Mouse (Mus musculus) embryonic facial prominence, embryonic 12.5 days (tissue): ENCODE results near the gene Wnt5a. TPM values are rescaled to one million over a fixed set of nuclear protein-coding genes. Genes with fewer than 3 reads are reported as not detected.
A peak's percentile ranks its signal among the peaks of the same experiment; 100 is the strongest.

Experiments used
- ATAC-seq: fragments of 200-750 bp; cut with Nextera tagmentation; 2 replicates; pipeline ENCODE4 v1.8.0; 2017; ENCODE audit not compliant: insufficient number of reproducible peaks, insufficient read depth, low FRiP score, low TSS enrichment
- H3K27ac ChIP-seq: fragments of 300-500 bp; sonication (generic); 2 replicates; pipeline ENCODE4 v1.5.1; 2016; ENCODE audit warnings: mild to moderate bottlenecking
- H3K27me3 ChIP-seq: fragments of 300-500 bp; sonication (generic); 2 replicates; pipeline ENCODE4 v1.6.1; 2016; ENCODE audit warnings: mild to moderate bottlenecking, moderate library complexity
- H3K36me3 ChIP-seq: fragments of 300-500 bp; sonication (generic); 2 replicates; pipeline ENCODE4 v1.6.1; 2016; ENCODE audit warnings: mild to moderate bottlenecking
- H3K4me1 ChIP-seq: fragments of 300-500 bp; sonication (generic); 2 replicates; pipeline ENCODE4 v1.6.1; 2016
- H3K4me2 ChIP-seq: fragments of 300-500 bp; sonication (generic); replicated peaks from 2 replicates; pipeline ENCODE4 v1.6.1; 2016; ENCODE audit warnings: mild to moderate bottlenecking, moderate library complexity
- H3K4me3 ChIP-seq: fragments of 300-500 bp; sonication (generic); 2 replicates; pipeline ENCODE4 v1.5.1; 2016; ENCODE audit warnings: mild to moderate bottlenecking
- H3K9ac ChIP-seq: fragments of 300-500 bp; sonication (generic); 2 replicates; pipeline ENCODE4 v1.6.1; 2016; ENCODE audit warnings: mild to moderate bottlenecking, moderate library complexity
- H3K9me3 ChIP-seq: fragments of 300-500 bp; sonication (generic); 2 replicates; pipeline ENCODE4 v1.6.1; 2016; ENCODE audit warnings: mild to moderate bottlenecking, moderate library complexity
- WGBS: fragments of 180-500 bp; shearing (Covaris S2); methylation state at CpG from one replicate; pipeline ENCODE4 v1.1.7; 2016; 5-methylcytosine and 5-hydroxymethylcytosine counted together
- polyA plus RNA-seq: library from polyadenylated mRNA; unstranded; fragments of >200 nt; fragmentation: Nextera tagmentation; extraction: Ambion mirVana; gene quantifications from 2 replicates; pipeline ENCODE4 v1.2.1, GENCODE M21; 2016

Gene Wnt5a
- polyA plus RNA-seq, 1 experiment from 2014 or later = 117 TPM

GRCm38 (mm10) chr14:28510341-28511028, 5.9 kb downstream of the Wnt5a start:
- peak; percentile 11; the same call in 1 of the 2 replicates for ATAC-seq
- H3K4me1 ChIP-seq = peaks cover 25% of the 10 kb centered on the region
- peak overlapping the region; percentile 88 for H3K4me2 ChIP-seq
- H3K27me3 ChIP-seq = peaks cover 2% of the 10 kb centered on the region; the same call in 1 of the 2 replicates
- peak overlapping the region; percentile 94 for H3K9ac ChIP-seq
- no peaks in the 10 kb centered on the region for H3K9me3 ChIP-seq
- H3K4me3 ChIP-seq = peak overlapping the region; percentile 77
- peak overlapping the region; percentile 99 for H3K27ac ChIP-seq
- WGBS = 1% methylated on average over 29 of the region's 29 CpGs
- peaks cover 14% of the 10 kb centered on the region; the same call in 1 of the 2 replicates for H3K36me3 ChIP-seq

GRCm38 (mm10) chr14:28511029-28511651, 6.6 kb downstream of the Wnt5a start:
- Histone ChIP-seq H3K9ac (peak overlapping the region; percentile 94), H3K27me3 (peaks cover 2% of the 10 kb centered on the region; the same call in 1 of the 2 replicates), H3K27ac (peak overlapping the region; percentile 99), H3K4me1 (peaks cover 31% of the 10 kb centered on the region), H3K4me2 (peak overlapping the region; percentile 88), H3K4me3 (peak overlapping the region; percentile 77), H3K36me3 (peaks cover 18% of the 10 kb centered on the region; the same call in 1 of the 2 replicates), H3K9me3 (no peaks in the 10 kb centered on the region)
- ATAC-seq = no peak
- under 1% methylated on average over 41 of the region's 41 CpGs for WGBS

- no peak for ATAC-seq
- peak overlapping the region; percentile 77 for H3K4me3 ChIP-seq
- H3K27ac ChIP-seq = peak overlapping the region; percentile 43; the same call in 1 of the 2 replicates
- H3K4me1 ChIP-seq = peaks cover 32% of the 10 kb centered on the region
- peaks cover 29% of the 10 kb centered on the region for H3K36me3 ChIP-seq
- H3K9ac ChIP-seq = peak overlapping the region; percentile 94; the same call in 1 of the 2 replicates
- 69% methylated on average over 5 of the region's 5 CpGs for WGBS
- H3K9me3 ChIP-seq = no peaks in the 10 kb centered on the region
- peak overlapping the region; percentile 88 for H3K4me2 ChIP-seq
- H3K27me3 ChIP-seq = peaks cover 2% of the 10 kb centered on the region; the same call in 1 of the 2 replicates
Measured at GRCm38 (mm10) chr14:28512805-28513590, 8.4 kb downstream of the Wnt5a start.

GRCm38 (mm10) chr14:28514171-28514570, 9.6 kb downstream of the Wnt5a start:
- Histone ChIP-seq H3K9me3 (no peaks in the 10 kb centered on the region), H3K27ac (0 out of 2 replicates have a peak overlapping the region, but pooled peaks have one; percentile 36), H3K36me3 (peaks cover 37% of the 10 kb centered on the region), H3K4me2 (peak overlapping the region; percentile 88), H3K4me3 (peak overlapping the region; percentile 33), H3K9ac (peak overlapping the region; percentile 41), H3K4me1 (peaks cover 24% of the 10 kb centered on the region; the same call in 1 of the 2 replicates), H3K27me3 (no peaks in the 10 kb centered on the region)
- WGBS = 38% methylated on average over 2 of the region's 2 CpGs
- ATAC-seq = no peak

GRCm38 (mm10) chr14:28515331-28515730, 10.8 kb downstream of the Wnt5a start:
- H3K27ac ChIP-seq = 0 out of 2 replicates have a peak overlapping the region, but pooled peaks have one; percentile 7
- H3K27me3 ChIP-seq = no peaks in the 10 kb centered on the region
- peaks cover 21% of the 10 kb centered on the region; the same call in 1 of the 2 replicates for H3K4me1 ChIP-seq
- peak overlapping the region; percentile 88 for H3K4me2 ChIP-seq
- peaks cover 47% of the 10 kb centered on the region for H3K36me3 ChIP-seq
- no peaks in the 10 kb centered on the region for H3K9me3 ChIP-seq
- peak overlapping the region; percentile 17 for H3K9ac ChIP-seq
- 31% methylated on average over 6 of the region's 6 CpGs for WGBS
- no peak for ATAC-seq
- peak overlapping the region; percentile 33; the same call in 1 of the 2 replicates for H3K4me3 ChIP-seq

GRCm38 (mm10) chr14:28517631-28518560, 13.3 kb downstream of the Wnt5a start:
- ATAC-seq = no peak
- WGBS = 62% methylated on average over 39 of the region's 39 CpGs
- Histone ChIP-seq H3K4me2 (peak overlapping the region; percentile 88), H3K9me3 (no peaks in the 10 kb centered on the region), H3K27ac (peak overlapping the region; percentile 48; the same call in 1 of the 2 replicates), H3K9ac (peak overlapping the region; percentile 1; the same call in 1 of the 2 replicates), H3K4me3 (no peak overlapping the region), H3K36me3 (peaks cover 66% of the 10 kb centered on the region), H3K4me1 (peaks cover 9% of the 10 kb centered on the region; the same call in 1 of the 2 replicates), H3K27me3 (no peaks in the 10 kb centered on the region)

GRCm38 (mm10) chr14:28521106-28521505, 16.6 kb downstream of the Wnt5a start:
- Histone ChIP-seq H3K9me3 (no peaks in the 10 kb centered on the region), H3K4me3 (no peak overlapping the region), H3K4me1 (peaks cover 5% of the 10 kb centered on the region; the same call in 1 of the 2 replicates), H3K36me3 (peaks cover 60% of the 10 kb centered on the region), H3K27me3 (no peaks in the 10 kb centered on the region), H3K4me2 (no peak overlapping the region), H3K9ac (no peak overlapping the region), H3K27ac (no peak overlapping the region)
- 92% methylated on average over 1 of the region's 1 CpGs for WGBS
- ATAC-seq = no peak

GRCm38 (mm10) chr14:28522611-28523010, 18.1 kb downstream of the Wnt5a start:
- H3K9ac ChIP-seq = no peak overlapping the region
- no peaks in the 10 kb centered on the region for H3K27me3 ChIP-seq
- ATAC-seq = no peak
- no peak overlapping the region for H3K4me2 ChIP-seq
- H3K27ac ChIP-seq = no peak overlapping the region
- H3K36me3 ChIP-seq = peaks cover 52% of the 10 kb centered on the region
- H3K4me1 ChIP-seq = 0 out of 2 replicates have a peak, but pooled peaks cover 6% of the 10 kb centered on the region
- H3K4me3 ChIP-seq = no peak overlapping the region
- no peaks in the 10 kb centered on the region for H3K9me3 ChIP-seq
- 76% methylated on average over 21 of the region's 21 CpGs for WGBS

GRCm38 (mm10) chr14:28525566-28525965, 21.0 kb downstream of the Wnt5a start:
- Histone ChIP-seq H3K9me3 (no peaks in the 10 kb centered on the region), H3K4me2 (no peak overlapping the region), H3K27ac (no peak overlapping the region), H3K4me3 (no peak overlapping the region), H3K36me3 (peaks cover 29% of the 10 kb centered on the region), H3K9ac (no peak overlapping the region), H3K27me3 (no peaks in the 10 kb centered on the region), H3K4me1 (0 out of 2 replicates have a peak, but pooled peaks cover 6% of the 10 kb centered on the region)
- no peak for ATAC-seq
- WGBS = 45% methylated on average over 1 of the region's 1 CpGs

GRCm38 (mm10) chr14:28528151-28528685, 23.7 kb downstream of the Wnt5a start:
- no peaks in the 10 kb centered on the region for H3K27me3 ChIP-seq
- H3K36me3 ChIP-seq = peaks cover 11% of the 10 kb centered on the region
- no peaks in the 10 kb centered on the region for H3K9me3 ChIP-seq
- no peak overlapping the region for H3K4me3 ChIP-seq
- 0 out of 2 replicates have a peak, but pooled peaks cover 6% of the 10 kb centered on the region for H3K4me1 ChIP-seq
- 73% methylated on average over 2 of the region's 2 CpGs for WGBS
- no peak overlapping the region for H3K27ac ChIP-seq
- no peak overlapping the region for H3K9ac ChIP-seq
- no peak for ATAC-seq
- no peak overlapping the region for H3K4me2 ChIP-seq
